Mouse (Mus musculus) embryonic fibroblast, embryonic 13.5 days (primary cell): Measurements from ENCODE around the gene Eya3. TPM values are rescaled to one million over a fixed set of nuclear protein-coding genes. Genes with fewer than 3 reads are reported as not detected.
A peak's percentile ranks its signal among the peaks of the same experiment; 100 is the strongest.

Experiments used
- H3K27ac ChIP-seq: 2 replicates; pipeline ENCODE4 v1.5.1; 2012; ENCODE audit warnings: low read length, control low read depth, inconsistent platforms; ENCODE audit not compliant: insufficient read depth
- H3K4me1 ChIP-seq: 2 replicates; pipeline ENCODE4 v1.6.1; 2011; ENCODE audit warnings: low read length; ENCODE audit not compliant: control insufficient read depth, insufficient read depth
- H3K4me3 ChIP-seq: 2 replicates; pipeline ENCODE4 v1.5.1; 2011; ENCODE audit warnings: mild to moderate bottlenecking, control low read depth, low read length; ENCODE audit not compliant: insufficient read depth
- CTCF ChIP-seq: IDR thresholded peaks from 2 replicates; pipeline ENCODE4 v1.5.1; 2011; ENCODE audit warnings: mild to moderate bottlenecking, control low read depth, low read length, moderate library complexity, borderline replicate concordance; ENCODE audit not compliant: insufficient read depth
- POLR2A ChIP-seq: IDR thresholded peaks from 2 replicates; pipeline ENCODE4 v1.6.1; 2011; ENCODE audit warnings: low read depth, mild to moderate bottlenecking, control low read depth, low read length, moderate library complexity
- polyA plus RNA-seq: library from polyadenylated mRNA; stranded (reverse); fragments of >200 nt; gene quantifications from 2 replicates; pipeline ENCODE4 v1.2.4, GENCODE M21; 2011; ENCODE audit warnings: low read depth; ENCODE audit not compliant: missing spikeins, insufficient read length

Eya3 gene
- polyA plus RNA-seq, 1 experiment, result 55.7 TPM

GRCm38 (mm10) chr4:132610301-132610984 lies 28.3 kb upstream of the Eya3 start:
- TF ChIP-seq CTCF (no peak), POLR2A (no peak)
- Histone ChIP-seq H3K27ac (no peak overlapping the region), H3K4me1 (0 out of 2 replicates have a peak, but pooled peaks cover 3% of the 10 kb centered on the region), H3K4me3 (no peak overlapping the region)

- TF ChIP-seq CTCF (no peak), POLR2A (no peak)
- Histone ChIP-seq H3K27ac (no peak overlapping the region), H3K4me3 (no peak overlapping the region), H3K4me1 (0 out of 2 replicates have a peak, but pooled peaks cover 3% of the 10 kb centered on the region)
Observed at GRCm38 (mm10) chr4:132611320-132611719, 27.5 kb upstream of the Eya3 start.

DNA sequence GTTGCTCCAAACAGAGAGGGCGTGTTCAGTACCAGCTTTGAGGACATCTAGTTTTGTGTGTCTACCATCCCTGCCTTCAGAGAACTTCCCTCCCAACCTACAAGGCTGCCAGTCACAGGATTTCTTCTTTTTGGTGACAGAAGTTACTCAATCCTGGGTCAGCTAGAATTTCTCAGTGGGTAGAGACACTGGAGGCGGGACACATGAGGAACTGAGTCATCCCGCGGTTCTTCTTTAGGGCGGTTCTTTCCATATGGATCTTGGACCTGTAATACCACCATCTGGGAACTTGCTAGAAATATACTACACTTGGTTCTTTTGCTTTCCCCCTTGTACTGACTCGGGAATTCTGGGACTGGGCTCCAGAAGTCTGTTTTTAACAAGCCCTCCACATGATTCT lies 20.9 kb upstream of the Eya3 start:
- Histone ChIP-seq H3K4me1 (0 out of 2 replicates have a peak, but pooled peaks cover 1% of the 10 kb centered on the region), H3K27ac (no peak overlapping the region), H3K4me3 (no peak overlapping the region)
- TF ChIP-seq POLR2A (no peak), CTCF (no peak)

DNA sequence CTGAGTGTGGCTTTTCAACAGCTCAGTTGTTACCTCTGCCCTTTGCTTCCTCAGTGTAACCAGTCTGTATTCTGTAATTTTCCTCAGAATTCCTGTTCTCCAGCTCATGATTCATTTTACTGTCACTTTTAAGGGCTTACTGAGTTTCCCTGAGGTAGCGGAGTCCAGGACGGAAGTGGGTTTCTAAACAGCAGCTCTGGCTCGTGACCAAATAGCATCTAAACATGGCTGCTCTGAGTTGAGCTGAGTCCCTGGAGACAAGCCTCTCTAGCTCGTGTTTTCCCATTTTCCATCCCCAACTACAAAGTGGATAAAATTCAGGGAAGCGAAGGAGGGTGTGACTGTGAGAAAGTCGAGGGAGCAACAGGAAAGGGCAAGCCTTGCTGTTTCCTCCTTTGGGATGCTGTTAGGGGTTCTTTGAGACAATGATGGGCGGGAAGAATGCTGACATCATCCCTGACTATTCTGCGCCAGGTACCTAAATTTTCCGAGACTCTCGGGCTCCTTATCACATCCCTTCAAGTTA lies 19.9 kb upstream of the Eya3 start:
- Histone ChIP-seq H3K4me3 (no peak overlapping the region), H3K4me1 (0 out of 2 replicates have a peak, but pooled peaks cover 1% of the 10 kb centered on the region)
- TF ChIP-seq CTCF, result no peak
- TF ChIP-seq POLR2A, result no peak

GRCm38 (mm10) chr4:132620134-132620533 lies 18.7 kb upstream of the Eya3 start:
- Histone ChIP-seq H3K27ac (no peak overlapping the region), H3K4me3 (no peak overlapping the region), H3K4me1 (0 out of 2 replicates have a peak, but pooled peaks cover 4% of the 10 kb centered on the region)
- TF ChIP-seq CTCF (no peak), POLR2A (no peak)

More for the DNA sequence above, 19.9 kb upstream of the Eya3 start:
- no peak overlapping the region for H3K27ac ChIP-seq

DNA sequence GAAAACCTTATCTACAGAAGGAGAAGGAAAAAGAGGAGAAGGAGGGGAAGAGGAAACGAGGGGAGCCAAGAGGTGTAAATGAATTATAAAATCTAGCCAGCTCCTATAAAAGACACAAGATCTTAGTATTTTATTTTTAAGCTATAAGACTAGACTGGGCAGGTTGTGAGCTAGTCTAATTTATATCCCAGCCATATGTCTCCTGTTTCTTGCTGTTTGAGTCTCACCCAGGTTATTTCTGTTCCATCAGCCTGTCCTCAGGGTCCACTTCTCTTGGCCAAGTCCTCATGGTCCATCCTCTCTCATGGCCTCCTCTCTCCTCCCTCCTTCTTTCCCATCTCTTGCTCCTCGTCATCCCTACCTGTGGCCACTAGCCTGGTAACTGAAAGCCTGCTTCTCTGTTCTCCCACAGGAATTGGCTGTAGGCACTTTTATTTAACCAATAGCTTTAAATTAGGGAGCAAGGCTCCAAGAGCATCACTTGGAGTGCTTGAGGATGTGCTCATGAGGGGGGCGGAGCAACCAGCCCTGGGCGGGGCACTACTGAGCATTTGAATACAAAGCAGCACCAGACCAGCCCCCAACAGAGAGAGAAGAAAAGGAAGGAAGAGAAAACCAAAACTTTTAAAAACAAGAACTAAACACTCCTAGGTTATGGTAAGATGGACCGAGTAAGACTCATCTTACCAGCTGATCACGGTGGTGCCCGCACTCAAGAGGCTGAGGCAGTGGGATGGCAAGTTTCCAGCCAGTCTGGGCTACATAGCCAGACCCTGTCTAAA lies 17.3 kb upstream of the Eya3 start:
- Histone ChIP-seq H3K4me1 (0 out of 2 replicates have a peak, but pooled peaks cover 4% of the 10 kb centered on the region), H3K27ac (no peak overlapping the region), H3K4me3 (no peak overlapping the region)
- TF ChIP-seq CTCF (no peak), POLR2A (no peak)

DNA sequence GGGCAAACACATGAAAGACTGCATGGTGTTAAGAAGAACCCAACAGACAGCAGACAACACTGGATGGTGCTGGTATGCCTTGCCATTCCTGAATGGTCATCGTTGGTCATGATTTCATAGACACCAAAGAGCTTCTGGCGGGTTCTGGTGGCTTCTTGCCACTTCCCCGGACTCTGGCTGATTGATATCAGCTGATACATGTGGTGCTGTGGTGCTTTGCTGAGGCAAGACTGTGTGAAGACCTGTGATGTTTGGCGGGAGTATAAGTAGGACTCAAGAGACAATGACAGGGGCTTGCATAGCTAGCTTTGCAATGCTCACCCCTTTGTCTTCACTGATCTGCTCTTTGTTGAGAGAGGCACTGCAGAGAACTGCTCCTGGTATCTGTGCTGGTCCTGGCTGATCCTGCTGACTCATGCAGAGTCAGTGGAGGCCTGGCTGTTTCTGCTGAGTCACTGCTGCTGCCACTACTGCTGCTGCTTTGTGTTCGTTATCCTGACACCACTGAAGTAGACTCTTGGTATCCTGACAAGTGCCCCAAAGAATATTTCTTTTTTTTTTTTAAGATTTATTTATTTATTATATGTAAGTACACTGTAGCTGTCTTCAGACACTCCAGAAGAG lies 14.6 kb upstream of the Eya3 start:
- H3K4me3 ChIP-seq, result no peak overlapping the region
- 0 out of 2 replicates have a peak, but pooled peaks cover 2% of the 10 kb centered on the region for H3K4me1 ChIP-seq
- no peak overlapping the region for H3K27ac ChIP-seq
- no peak for TF ChIP-seq POLR2A
- no peak for TF ChIP-seq CTCF

DNA sequence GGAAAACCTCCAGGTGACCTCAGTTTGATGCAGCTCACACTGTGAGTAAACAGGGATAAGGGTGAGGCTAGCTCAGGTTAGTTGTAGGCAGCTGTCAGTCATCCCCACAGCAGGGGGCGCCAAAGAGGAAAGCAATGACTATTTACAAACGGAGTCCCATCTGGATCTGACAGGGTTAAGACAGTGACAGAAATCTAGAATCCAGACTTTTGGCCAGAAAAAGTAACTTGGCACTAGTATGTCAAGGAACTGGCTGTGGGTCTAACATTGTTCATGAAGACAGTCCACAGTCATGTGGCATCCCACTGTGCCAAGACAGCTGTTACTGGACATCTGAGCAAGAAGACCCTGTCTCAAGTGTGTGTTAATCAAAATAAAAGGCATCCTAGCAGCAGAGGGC lies 10.0 kb upstream of the Eya3 start:
- Histone ChIP-seq H3K4me3 (no peak overlapping the region), H3K4me1 (0 out of 2 replicates have a peak, but pooled peaks cover 2% of the 10 kb centered on the region), H3K27ac (no peak overlapping the region)
- 0 out of 2 replicates have a peak, but pooled peaks have one; percentile 2 for TF ChIP-seq CTCF
- TF ChIP-seq POLR2A, result no peak

GRCm38 (mm10) chr4:132635971-132636370 lies 2.8 kb upstream of the Eya3 start:
- TF ChIP-seq POLR2A (no peak), CTCF (no peak)
- no peak overlapping the region for H3K4me3 ChIP-seq
- H3K4me1 ChIP-seq, result peaks cover 3% of the 10 kb centered on the region
- H3K27ac ChIP-seq, result no peak overlapping the region
